Mouse (Mus musculus) c-Kit-positive CD71-positive TER-119-negative erythroid progenitor cells, embryonic 14.5 days (primary cell): ENCODE measurements around the gene Hoxc9.

ENCODE experiments used
- DNase-seq: peaks from one replicate; pipeline ENCODE4 v3.0.0-alpha.2; 2013; ENCODE audit warnings: low read depth

The Hoxc9 gene

DNA sequence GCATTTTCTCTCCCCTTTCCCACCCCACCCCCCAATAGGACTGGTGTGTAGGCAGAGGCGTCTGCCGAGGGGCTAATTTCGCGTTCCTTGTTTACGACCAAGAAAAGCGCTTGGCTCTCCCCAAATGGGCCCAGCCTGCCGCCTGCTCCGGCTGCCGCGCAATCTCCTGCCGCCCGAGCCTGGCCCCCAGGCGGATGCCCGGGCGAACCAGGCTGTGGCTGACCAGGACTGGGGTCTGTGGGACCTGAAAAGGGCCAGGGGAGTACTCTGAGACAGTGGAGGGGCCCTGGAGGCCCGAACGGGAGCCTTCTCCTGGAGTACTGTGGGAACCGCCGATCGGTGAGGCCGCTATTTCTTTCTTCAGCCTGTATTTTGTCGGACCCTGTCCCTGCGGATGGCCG, 24.3 kb downstream of the Hoxc9 start:
- no peak for DNase-seq

DNA sequence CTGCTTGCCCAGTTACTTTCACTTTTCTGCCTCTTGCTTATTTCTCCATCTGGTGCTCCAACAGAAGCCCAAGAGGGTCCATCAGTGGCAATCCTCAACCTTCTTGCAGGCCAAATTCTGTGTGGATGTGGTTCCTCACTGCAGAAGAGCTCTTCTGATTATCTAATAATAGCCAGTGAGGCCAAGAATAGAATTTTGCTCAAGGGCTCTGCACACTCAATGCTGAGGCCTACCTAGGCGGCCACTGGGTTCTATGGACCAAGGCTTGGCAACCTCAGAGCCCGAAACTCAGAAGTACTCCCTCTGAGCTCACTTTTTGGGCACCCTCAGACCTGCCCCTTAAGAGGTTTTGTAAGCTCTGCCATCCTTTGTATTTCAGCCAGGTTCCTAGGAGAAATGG, 25.1 kb downstream of the Hoxc9 start:
- DNase-seq = no peak

DNA sequence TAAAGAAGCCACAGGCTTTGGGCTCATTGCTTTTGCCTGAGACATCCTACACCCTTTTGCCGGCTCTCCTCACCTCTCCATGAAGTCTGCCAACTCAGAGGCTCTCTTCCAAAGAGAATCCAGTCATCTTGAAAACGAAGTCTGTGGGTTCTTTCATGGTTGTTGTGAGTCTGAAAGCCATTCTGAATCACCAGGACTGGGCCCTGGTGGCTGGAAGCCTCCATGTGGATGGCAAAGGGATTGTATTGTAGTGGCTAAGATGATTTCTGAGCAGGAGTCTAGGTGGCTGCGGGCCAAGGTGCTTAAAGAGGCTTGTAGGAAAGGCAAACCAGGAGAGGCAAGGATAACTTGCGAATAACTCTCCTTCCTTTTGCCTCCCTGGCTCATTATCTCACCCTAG, 25.9 kb downstream of the Hoxc9 start:
- no peak for DNase-seq

DNA sequence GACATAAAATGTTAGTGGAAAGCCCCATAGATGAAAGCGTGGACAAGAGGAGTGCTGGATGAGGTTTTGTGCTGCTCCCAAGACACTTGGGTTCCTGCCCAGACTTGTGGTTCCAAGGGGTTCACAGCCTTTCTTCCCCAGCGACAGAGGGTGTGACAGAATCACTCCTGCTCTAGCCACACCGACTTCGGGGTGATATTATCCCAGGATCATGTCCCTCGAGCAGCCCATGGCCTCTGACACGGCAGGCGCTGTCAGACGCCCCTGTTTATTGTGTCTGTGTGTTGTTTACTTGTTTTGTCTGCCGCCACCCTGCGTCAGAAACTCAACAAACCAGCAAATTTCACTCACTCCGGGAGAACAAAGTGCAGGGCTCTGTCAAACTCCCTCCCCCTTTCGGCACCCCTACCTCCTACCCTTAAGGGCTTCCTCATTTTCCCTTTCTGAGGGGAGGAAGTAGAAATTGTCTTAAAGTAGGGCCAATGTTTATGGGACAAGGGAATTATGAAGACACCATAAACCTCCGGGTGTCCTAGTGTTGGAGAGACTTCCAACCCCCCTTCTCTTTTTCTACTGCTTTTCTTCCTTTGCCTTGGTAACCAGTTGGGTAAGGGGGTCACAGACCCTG, 26.7 kb downstream of the Hoxc9 start:
- no peak for DNase-seq

DNA sequence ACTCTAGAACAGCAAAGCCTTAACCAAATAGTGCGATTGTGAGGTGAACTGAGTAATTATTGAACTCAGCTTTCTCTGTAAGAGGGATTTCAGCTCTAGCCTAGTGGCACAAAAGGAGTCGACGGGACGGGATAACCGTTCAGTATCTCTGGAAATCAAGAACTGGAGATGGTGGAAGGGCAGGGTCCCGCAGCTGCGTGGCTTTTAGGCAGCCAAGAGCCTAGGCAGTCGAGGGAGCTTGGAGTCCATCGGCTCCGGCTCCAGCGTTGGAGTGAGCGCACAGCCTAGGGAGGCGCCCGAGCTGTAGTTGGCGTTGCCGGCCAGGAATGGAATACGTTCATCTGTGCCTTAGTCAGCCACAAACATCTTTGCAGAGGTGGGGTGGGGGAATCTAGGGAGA, 29.1 kb downstream of the Hoxc9 start:
- no peak for DNase-seq

DNA sequence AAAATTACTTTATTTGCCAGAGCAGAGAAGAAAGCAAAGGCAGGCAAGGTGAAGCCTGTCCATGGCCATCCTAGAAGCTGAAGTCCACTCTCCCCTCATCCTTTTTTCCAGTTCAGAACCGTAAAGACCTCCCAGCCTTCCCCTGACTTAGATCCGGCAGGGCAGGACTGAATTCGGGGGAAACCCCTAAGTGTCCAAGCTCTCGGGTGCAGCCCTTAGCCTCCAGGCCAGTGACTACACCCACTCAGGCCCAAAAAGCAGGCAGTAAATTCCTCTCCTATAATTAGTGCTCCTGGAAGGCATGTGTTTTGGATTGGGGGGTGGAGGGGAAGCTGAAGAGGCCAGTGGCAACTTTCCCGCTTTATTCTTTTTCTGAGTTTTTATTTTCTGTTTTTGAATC, 29.6 kb downstream of the Hoxc9 start:
- no peak for DNase-seq

DNA sequence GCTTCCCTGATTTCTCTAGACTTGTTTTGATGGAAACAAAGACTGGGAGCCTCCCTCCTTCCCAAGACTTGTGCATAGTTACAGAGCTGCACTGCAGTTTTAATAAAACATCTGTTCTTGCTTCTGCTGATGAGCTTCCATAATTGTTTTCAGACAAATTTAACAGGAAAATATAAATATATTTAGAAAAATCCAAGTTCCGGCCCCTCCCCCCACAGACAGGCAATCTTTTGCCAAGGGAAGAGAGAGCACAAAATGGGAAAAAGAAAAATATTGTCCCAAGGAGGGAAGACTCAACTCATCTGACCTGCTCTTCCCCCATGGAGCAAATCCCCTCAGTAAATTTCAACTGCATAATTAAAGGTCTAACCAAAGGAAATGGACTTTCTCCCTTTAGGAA, 30.1 kb downstream of the Hoxc9 start:
- DNase-seq = no peak

DNA sequence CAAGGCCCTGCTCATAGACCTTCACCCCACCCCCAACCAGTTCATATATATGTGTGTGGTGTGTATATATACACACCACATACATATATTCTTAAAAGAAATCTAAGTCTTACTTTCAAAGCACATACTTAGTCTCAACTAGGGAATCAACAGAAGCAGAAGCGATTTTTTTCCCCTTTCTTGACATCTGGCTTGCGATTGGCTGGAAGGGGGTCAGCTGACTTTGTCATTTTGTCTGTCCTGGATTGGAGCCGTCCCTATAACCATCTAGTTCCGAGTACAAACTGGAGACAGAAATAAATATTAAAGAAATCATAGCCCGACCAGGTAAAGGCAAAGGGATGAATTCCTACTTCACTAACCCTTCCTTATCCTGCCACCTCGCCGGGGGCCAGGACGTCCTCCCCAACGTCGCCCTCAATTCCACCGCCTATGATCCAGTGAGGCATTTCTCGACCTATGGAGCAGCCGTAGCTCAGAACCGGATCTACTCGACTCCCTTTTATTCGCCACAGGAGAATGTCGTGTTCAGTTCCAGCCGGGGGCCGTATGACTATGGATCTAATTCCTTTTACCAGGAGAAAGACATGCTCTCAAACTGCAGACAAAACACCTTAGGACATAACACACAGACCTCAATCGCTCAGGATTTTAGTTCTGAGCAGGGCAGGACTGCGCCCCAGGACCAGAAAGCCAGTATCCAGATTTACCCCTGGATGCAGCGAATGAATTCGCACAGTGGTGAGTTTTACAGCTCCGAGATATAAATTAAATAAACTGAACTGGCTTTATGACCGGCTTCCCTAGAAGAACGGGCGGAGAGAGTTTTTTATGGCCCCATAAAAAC, 33.2 kb downstream of the Hoxc9 start:
- DNase-seq = no peak

DNA sequence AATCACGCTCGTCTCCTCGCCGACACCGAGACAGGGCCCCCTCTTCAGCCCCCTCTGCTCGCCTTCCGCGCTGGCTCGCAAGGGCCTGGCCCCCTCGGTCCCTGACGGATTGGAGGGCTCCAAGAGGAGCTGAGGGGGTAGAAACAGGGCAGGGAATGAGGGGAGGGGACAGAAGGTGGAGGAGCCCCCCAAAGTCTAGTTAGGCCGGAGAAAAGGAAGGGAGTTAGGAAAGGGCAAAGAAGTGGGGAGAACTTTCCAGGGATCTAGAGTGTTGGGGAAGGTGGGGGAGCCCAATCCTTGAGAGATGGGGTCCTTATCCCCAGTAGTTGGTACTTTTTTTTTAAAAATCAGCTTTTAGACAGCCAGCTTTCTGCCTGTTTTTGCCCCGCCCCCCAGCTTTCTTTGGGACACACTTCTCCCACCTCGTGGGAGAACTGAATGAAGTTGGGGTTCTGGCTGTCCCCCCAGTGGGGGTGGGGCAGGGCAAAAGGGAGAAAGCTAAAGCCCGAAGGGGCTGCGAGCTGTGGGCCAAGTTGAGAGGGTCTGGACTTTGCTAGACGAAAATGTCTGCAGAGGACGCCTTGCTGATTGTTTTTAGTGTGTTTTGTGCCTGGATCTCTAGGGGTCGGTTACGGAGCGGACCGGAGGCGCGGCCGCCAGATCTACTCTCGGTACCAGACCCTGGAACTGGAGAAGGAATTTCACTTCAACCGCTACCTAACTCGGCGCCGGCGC, 34.0 kb downstream of the Hoxc9 start:
- no peak for DNase-seq

DNA sequence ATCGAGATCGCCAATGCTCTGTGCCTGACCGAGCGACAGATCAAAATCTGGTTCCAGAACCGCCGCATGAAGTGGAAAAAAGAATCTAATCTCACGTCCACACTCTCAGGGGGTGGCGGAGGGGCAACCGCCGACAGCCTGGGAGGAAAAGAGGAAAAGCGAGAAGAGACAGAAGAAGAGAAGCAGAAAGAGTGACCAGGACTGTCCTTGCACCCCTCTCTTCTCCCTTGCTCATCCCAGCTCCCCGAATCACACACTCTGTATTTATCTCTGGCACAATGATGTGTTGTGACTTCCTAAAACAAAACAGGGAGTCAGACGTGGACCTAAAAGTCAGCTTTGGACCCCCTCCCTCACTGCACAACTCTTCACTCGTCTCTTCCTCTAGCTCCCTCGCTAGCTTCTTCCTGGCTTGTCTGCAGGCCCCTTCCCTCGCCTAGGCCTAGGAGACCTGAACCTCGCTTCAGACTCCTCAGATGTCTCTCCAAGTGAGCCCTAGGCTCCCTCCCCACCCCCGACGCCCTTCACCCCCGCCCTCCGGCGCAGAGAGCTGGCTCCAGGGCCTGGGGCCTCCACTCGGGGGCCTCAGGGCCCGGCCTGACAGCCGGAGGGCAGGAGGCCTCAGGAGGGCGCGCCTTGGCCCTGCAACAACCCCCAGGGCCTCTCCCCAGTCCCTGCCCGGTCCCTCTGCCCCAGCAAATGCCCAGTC, 34.8 kb downstream of the Hoxc9 start:
- no peak for DNase-seq

DNA sequence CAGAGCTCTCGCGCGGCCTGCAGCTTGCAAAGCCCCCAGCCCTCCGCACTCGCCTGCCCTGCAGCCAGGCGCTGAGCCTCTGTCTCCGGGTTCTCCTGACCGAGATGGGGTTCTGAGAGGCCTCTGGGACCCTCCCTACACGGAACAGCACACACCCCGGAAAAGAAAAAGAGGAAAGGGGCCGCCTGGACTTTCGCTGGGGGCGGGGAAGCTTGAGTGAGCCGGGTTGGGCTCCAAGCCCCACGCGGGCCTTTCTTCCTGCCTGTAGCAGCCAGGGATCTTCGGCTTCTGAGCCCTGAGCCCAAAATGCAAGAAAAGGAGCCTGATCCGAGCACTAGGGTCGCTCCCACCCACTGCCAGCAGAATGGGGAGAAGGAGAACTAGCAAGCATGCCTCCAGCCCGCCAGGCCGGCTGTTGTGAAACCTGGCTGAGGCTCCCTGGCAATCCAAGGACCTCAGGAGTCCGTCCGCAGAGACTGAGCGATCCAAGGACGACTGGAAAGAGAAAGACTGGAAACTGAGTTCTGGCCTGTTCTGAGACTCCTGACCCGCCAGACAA, 35.8 kb downstream of the Hoxc9 start:
- DNase-seq = no peak

DNA sequence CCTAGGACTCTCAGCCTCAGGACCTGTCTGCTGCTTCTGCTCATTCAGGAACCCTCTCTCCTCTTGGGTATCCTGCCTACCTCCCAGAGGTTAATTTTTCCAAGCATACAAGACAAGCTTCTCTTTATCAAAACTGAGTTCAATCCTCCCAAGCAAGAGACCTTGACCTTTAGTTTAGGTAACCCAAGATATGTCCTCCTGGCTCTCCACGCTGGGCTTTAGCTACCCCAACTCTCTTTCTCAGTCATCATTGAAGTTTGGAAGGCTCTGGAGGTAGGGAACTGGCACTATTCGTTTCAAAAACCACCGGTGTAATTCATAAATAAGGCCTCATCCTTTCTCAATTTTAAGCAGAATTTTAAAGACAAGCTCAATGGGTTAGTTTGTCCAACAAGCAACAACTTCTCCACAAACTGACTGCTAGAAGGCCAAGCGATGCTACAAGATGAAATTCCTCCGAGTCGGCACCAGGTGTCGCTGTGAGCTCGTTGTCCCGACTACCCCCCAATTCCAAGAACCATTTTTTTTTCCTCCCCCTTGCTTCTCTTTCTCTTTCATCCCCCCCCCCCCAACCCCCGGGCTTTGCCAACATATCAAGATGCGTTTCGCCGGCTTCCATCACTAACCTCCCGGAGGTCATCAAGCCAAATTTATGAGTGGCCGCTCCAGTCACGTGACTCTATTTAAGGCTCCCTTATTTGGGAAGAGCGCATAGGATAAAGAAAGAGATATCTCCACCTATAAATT, 37.2 kb downstream of the Hoxc9 start:
- no peak for DNase-seq

DNA sequence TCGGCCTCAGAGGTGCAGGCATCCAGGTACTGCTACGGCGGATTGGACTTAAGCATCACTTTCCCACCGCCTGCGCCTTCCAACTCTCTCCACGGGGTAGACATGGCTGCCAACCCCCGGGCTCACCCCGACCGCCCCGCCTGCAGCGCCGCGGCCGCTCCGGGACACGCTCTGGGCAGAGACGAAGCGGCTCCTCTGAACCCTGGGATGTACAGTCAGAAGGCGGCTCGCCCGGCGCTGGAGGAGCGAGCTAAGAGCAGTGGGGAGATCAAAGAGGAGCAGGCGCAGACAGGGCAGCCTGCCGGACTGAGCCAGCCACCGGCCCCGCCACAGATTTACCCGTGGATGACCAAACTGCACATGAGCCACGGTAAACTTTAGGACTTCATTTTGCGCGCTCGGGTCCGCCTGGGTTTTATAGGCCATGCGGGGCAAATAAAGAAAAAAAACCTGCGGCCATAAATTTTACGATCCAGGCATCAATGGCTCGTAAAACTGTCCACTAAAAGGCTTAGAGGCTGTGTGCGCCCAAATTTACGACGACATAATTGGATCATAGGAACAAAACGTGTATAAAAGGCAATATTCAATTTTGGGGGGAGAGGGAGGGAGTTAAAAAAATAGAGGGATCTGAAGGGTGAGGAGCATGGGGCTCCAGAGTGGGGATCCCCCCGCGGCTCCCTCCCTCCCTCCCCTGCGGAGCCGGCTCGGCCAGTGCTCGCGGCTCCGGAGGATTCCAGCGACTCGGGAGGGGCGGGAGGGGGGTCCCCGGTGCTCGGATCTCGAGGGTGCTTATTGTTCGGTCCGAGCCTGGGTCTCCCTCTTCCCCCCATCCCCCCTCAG, 38.1 kb downstream of the Hoxc9 start:
- no peak for DNase-seq

DNA sequence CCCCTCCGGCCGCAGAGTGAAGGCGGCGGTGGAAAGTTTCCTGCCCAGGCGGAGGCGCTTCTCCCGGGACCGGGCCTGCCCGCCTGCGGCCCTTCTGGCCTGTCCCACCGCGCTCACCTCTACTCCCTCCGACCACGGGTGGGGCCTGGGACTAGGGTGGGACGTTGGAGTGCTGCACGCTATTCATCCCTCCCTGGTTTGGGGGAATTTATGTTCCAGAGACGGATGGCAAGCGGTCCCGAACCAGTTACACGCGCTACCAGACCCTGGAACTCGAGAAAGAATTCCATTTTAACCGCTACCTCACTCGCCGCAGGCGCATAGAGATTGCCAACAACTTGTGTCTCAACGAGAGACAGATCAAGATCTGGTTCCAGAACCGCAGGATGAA, 38.8 kb downstream of the Hoxc9 start:
- DNase-seq = no peak

DNA sequence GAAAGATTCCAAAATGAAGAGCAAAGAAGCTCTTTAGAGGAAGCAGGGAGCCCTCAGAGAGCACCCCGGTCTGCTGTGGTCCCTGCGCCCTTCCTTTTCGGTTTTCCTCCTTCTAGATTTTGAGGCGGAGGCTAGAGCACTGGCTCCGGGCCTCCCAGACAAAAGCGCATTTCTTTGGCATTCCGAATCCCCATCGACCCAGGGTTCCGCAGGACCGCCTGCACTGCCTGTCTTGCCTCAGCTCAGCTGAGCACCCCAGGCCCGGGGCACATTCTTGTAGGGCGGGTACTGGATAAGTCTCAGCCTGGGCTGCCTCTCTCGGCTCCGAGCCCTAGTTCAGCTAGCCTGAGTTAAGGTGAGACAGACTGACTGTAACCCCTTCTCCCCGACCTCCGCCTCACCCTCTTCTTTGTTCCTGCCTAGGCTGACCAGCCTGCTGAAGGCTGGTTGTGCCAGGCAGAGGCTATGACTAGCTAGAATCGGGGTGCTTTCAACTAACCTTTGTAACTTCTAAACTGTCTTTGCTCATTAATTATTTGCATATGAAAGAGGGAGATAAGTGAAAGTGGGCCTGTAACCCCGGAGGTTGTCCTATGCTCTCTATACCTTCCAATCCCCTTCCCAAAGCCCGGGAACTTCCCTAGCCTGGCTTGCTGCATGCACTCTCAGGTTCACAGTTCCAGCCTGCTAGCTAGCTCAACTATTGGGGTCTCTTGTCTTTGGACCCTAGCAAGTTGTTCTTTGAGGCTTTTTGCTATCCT, 39.3 kb downstream of the Hoxc9 start:
- no peak for DNase-seq

DNA sequence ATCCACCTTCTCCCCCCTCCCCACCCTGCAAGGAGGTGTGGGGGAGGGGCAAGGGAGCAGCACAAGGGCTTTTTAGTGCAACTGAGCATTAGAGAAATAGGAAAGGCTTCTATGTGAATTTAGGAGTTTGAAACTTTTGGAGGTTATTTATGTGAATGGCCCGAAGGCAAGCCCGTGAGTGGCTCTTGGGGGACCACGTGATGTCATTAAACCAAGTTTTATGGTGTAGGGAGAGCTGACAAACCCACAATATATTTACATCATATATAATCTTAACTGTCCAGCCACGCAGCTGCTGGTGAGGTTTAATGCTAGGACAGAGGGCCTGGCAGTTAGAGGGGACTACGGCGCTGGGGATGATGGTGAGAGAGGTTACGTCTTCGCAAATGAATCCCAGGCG, 42.4 kb downstream of the Hoxc9 start, which contains the start of gene Hoxc4:
Hoxc4 (plus strand) TSS at position 299 of the 400 bp plus-strand sequence.
- DNase-seq = no peak

DNA sequence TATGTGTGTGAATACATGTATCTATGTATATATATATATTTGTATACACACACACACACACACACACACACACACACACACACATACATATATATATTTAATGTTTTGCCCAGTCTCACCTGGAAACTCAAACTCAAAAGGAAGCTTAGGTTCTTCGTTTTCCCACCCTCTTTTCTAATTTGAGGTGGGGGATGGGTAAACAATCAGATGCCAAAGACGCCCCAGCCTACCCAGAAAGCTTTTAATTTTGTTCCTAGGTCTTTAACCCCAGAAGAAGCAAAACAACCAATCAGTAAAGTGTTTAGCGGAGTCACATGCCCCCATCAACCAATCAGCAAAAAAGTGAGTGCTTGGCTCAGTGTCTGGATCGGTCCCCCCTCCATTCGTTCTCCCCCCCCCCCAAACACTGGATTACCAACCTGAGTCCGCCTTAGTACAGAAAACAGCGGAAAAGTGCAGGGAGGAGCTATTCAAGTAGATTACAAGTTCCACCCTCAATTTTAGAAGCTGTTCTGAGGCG, 44.7 kb downstream of the Hoxc9 start:
- DNase-seq = no peak

DNA sequence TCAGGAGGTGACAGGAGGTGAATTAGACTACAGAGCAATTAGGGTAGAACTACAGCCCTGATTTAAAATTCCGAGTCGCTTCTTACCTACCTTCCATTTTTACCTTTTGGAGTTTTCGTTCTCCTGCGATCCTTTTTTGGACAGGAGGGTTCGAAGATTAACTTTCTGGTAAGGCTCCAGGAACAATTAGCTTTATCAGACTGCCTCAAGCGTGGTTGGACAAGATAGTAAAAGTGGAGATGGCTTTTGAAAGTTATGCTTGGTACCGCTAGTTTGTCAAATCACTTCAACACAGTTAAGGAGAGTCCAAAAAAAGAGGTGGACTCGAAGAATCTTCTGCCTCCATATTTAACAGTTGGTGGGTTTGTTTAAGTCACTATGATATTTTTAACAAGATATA, 45.3 kb downstream of the Hoxc9 start:
- no peak for DNase-seq

DNA sequence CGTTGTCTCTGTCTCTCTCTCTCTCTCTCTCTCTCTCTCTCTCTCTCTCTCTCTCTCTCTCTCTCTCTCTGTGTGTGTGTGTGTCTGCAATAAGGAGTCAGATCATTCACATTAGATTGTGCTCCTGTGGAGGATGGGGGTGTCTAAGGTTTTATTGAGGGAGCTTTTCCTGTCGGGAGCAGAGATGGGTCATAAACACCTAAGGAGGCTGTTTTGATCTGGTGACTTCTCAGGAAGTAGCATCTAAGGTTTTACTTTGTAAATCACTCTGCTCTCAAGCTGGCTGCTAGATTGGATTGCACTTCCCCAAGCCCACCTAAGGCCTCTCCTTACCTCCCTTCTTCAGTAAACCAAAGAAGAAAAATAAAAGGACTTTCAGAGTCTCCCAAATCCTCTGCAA, 47.9 kb downstream of the Hoxc9 start:
- DNase-seq = no peak
